Mouse (Mus musculus) G1E-ER4 (cell line): Measurements from ENCODE around the gene Kcnj14. TPM values are rescaled to one million over a fixed set of nuclear protein-coding genes. Genes with fewer than 3 reads are reported as not detected.

Source experiments
- GATA1 ChIP-seq: IDR thresholded peaks from one replicate; pipeline ENCODE4 v1.8.0; 2012; ENCODE audit warnings: low read length, inconsistent platforms
- polyA plus RNA-seq: library from polyadenylated mRNA; stranded (reverse); fragments of >175 nt; gene quantifications from 2 replicates; pipeline ENCODE4 v1.2.3, GENCODE M21; 2012

Kcnj14 gene
- polyA plus RNA-seq, 1 experiment = 1.1 TPM

DNA sequence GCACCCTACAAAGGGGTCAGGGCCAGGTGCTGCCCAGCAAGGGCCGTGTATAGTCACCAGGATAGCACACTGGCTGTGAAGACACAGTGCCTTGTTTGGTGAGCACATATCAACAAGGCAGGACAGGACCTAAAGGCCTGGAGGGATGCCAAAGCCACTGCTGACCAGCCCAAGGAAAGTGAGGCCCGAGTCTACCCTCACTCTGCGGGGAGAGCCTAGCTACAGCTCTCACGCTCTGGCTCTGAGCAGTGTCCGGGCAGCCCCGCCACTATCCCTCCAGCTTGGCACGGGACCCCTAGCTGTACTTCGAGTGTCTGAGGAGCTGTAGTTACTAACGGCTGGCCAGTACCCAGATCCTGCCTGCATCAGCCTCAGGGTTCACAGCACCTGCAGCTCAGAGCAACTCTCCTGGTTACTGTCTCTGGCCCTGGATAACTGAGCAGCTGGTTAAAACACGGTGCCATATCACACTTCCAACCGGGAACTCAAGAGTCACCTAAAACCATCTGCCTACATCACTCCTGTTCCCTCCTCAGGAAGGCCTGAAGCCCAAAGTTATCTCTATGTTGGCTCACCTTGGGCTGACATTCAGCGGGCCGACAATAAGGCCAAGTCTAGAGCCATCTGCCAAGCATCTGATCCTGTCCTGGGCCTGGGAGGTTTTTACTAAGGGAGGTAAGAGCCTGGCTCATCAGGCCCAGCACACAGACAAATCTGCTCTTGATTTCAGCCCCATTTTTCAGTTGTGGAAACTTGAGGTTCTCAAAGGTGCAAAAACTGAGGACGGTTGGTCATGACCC, 15.1 kb downstream of the Kcnj14 start:
- TF ChIP-seq GATA1 = no peak

DNA sequence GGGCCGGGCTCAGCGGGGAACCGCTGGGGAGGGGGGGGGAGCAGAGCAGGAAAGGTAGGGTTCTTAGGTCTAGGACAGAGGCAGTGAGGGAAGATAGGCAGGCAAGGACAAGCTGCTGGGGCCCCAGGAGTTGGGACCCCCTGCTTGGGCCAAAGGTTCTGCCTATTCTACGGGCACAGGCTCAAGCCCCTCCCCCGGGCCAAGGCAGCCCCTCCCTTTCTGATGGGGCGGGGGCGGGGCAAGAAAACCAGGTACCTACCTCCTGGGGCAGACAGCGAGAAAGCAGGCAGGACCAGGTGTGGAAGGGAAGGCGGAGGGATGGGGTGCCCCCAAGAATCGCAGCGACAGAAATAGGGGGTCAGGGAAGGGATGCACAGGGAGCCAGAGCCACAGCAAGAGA, 16.1 kb downstream of the Kcnj14 start:
- no peak for TF ChIP-seq GATA1

GRCm38 (mm10) chr7:45805941-45806340, 18.6 kb downstream of the Kcnj14 start:
- TF ChIP-seq GATA1 = no peak

GRCm38 (mm10) chr7:45802551-45802950, 22.0 kb downstream of the Kcnj14 start:
- TF ChIP-seq GATA1 = no peak

DNA sequence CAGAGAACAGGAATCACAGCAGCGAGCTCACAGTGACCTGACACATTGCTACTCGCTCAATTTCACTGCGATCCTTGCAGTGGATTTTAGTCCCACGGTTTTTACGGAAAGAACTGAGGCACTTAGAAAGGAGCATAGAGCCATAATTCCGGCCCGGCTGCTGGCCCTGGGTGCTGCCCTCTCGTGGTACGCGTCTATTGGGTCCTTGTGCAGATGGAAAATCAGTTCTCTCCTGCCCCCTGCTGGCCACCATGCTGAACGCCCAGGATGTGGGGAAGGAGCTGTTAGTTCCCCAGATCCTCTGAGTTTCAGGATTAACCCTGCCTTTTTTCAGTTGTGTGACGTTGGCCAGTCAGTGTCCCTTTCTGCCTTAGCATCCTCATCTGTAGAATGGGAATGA, 23.2 kb downstream of the Kcnj14 start:
- TF ChIP-seq GATA1 = no peak

- no peak for TF ChIP-seq GATA1
Observed at GRCm38 (mm10) chr7:45800546-45801204, 23.9 kb downstream of the Kcnj14 start.

DNA sequence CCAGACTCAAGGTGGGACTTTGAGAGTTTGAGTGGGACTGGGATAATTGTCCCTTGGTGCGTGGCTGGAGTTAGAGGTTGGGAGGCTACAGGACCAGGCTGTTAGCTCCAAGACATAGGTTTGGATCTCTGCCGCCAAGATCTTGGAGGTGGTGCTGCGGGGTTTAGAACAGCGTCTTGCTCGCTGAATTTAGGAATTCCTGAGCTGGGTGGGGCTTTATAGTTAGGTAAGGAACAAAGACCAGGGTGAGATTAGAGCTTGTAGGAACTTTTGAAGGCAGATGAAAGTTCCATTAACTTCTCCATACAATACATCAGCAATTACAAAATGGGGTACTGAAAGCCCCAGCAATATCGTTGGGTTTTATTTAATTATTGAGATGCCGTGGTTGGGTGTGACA, 24.6 kb downstream of the Kcnj14 start:
- TF ChIP-seq GATA1 = no peak

DNA sequence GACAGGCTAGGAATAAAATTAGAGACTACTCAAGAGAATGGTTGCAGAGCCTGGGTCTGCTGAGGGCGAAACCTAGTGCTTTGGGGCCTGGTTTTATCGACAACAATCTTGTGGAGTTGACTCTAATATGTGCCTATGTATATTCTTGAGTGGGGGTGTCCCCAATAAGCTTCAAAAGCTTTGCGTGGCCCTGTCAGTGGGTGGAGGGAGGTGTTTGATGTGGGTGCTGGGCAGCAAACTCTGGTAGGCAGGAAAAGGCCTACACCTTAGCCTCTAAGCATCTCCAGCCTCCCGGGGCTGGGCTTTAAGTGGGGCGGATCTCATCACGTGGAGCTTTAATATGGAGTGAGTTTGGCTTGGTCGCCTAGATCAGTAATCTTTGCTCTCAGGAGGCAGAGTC, 25.7 kb downstream of the Kcnj14 start:
- no peak for TF ChIP-seq GATA1

DNA sequence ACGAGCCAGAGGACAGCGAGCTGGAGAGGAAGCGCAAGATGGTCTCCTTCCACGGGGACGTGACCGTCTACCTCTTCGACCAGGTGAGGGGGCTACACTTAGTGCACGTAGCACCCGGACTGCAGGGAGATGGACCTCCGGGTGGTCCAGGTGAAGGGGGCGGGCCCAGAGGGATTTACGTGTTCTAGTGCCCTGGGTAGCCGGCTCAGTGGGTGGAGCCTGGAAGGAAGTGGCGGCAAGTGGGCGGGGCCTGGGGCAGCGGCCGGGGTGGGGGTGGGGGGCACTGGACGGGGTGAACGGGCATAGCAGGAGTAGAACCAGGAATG, 26.1 kb downstream of the Kcnj14 start:
- no peak for TF ChIP-seq GATA1

DNA sequence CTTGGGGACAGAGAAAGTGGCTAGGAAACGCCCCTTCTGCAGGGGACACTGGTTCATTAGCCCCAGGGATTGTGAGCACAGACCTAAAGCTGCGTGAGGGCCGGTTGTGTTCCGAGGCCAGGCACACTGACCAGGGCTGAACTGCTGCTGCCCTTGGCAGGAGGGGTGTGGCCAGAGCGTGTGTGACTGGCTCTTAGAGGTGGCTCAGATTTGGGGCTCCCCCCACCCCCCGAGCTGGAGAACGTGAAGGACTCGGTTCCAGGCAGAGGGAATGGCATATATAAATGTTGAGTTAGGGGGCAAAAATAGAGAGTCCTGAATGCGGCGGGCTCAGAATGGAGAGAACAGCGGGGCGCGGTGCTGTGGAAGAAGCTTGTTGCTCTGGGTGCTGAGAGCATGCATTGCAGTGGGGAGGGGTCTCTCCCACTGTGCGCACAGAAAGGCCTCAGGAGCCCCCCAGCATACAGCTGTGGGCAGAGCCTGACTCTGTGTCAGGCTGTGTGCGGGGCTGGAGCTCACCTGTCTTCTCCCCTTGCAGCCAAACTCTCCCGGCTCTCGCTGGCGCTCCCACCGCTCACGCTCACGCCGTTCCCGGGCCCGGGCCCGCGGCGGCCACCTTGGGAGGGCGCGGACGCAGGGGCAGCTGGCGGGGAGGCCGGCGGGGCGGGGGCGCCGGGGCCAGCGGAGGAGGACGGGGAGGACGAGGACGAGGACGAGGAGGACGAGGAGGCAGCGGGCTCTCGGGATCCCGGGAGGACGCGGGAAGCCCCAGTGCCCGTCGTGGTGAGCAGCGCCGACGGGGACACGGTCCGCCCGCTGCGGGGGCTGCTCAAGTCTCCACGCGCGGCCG, 26.7 kb downstream of the Kcnj14 start:
- TF ChIP-seq GATA1 = no peak

- no peak for TF ChIP-seq GATA1
Observed at GRCm38 (mm10) chr7:45796950-45797349, 27.6 kb downstream of the Kcnj14 start.

- no peak for TF ChIP-seq GATA1
Observed at GRCm38 (mm10) chr7:45794971-45795370, 29.6 kb downstream of the Kcnj14 start.

DNA sequence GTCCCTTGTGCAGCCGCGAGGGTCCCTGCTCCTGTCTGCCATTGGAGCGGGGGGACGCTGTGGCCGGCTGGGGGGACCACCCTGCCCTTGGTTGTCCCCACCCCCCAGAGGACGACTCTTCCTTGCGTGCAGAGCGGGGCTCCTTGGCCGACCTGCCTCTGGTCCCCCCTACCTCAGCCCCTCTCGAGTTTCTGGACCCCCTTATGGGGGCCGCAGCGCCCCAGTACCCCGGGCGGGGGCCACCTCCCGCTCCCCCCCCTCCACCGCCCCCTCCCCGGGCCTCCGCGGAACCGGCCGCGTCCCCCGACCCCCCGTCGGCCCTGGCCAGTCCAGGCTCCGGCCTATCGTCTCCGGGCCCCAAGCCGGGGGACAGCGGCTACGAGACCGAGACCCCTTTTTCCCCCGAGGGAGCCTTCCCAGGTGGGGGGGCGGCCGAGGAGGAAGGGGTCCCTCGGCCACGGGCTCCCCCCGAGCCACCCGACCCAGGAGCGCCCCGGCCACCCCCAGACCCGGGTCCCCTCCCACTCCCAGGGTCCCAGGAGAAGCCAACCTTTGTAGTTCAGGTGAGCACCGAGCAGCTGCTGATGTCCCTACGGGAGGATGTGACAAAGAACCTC, 30.5 kb downstream of the Kcnj14 start:
- TF ChIP-seq GATA1 = no peak

DNA sequence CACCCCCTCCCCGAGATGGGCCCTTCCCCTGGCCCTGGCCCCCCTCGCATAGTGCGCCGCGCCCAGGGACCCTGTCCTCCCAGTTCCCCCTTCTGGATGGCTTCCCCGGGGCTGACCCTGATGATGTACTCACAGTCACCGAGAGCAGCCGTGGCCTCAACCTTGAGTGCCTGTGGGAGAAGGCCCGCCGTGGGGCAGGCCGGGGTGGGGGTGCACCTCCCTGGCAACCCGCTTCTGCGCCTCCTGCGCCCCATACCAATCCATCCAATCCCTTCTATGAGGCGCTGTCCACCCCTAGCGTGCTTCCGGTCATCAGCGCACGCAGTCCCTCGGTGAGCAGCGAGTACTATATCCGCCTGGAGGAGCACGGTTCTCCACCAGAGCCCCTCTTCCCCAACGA, 31.3 kb downstream of the Kcnj14 start:
- TF ChIP-seq GATA1 = no peak

DNA sequence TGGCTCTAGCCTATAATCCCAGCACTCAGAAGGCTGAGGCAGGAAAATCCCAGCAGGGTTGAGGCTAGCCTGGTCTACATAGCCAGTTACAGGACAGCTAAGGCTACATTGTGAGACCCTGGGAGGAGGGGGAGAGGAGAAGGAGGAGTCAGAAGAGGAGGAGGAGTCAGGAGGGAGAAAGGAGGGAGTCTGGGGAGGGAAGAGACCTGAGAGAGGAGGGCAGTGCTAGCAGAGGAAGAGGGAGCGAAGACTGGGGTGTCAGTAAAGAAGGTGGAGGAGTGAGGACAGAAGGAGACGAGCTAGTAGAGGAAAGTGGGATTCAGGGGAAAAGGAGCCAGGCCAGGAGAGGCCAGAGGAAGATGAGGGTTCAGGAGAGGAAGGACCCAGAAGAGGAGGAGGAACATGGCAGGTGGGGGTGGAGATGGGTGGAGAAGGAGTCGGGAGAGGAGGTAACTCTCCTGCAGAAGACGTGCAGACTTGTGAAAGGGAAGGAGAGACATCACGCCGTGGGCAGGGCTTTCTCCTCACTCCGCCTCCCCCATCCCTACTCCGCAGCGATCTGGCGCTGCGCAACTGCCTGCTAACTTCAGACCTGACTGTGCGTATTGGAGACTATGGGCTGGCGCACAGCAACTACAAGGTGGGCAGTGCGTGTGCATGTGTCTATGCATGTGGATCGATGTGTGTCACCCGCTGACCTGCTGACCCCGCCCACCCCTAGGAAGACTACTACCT, 32.7 kb downstream of the Kcnj14 start:
- TF ChIP-seq GATA1 = no peak
